ENCODE assay signal across 30 mouse cellular contexts in genomic region chr1:33927466-33927865, GRCm38 (mm10). TPM values are rescaled to one million over a fixed set of nuclear protein-coding genes. Genes with fewer than 3 reads are reported as not detected.
"Had no signal": no experiment of that assay in that cellular context is flagged by ENCODE, and none has a peak within 500 bp of the region (broad histone marks: within the 10 kb centered on the region; RNA-seq: fewer than 3 reads in every experiment).

No protein-coding gene starts in this region.

- H3K4me3 ChIP-seq: heart, adult 2 months; heart, embryonic 13.5 days; heart, embryonic 15.5 days; hindbrain, embryonic 13.5 days; hindbrain, embryonic 15.5 days; kidney, embryonic 15.5 days; limb, embryonic 10.5 days; limb, embryonic 12.5 days; liver, embryonic 13.5 days; liver, embryonic 15.5 days had no signal

- H3K36me3 ChIP-seq: heart, embryonic 13.5 days; heart, embryonic 15.5 days; hindbrain, embryonic 13.5 days; hindbrain, embryonic 15.5 days; kidney, embryonic 15.5 days; limb, embryonic 10.5 days; limb, embryonic 12.5 days; liver, embryonic 13.5 days; liver, embryonic 15.5 days had no signal

- H3K4me2 ChIP-seq: heart, embryonic 11.5 days; heart, embryonic 13.5 days; heart, embryonic 15.5 days; hindbrain, embryonic 13.5 days; hindbrain, embryonic 15.5 days; kidney, embryonic 15.5 days; limb, embryonic 12.5 days; liver, embryonic 11.5 days; liver, embryonic 13.5 days; liver, embryonic 15.5 days had no signal

- H3K4me1 ChIP-seq: heart, embryonic 13.5 days; heart, embryonic 15.5 days; kidney, embryonic 15.5 days; limb, embryonic 12.5 days; liver, embryonic 13.5 days had no signal

- ATAC-seq: intestine, embryonic 16.5 days; liver, postnatal 0 days had no signal

- DNase-seq: gastrocnemius, postnatal 36 days; heart, adult 11 months; heart, adult 2 months; heart, postnatal 14 days; heart, postnatal 36 days; kidney, adult 11 months; kidney, adult 2 months; kidney, adult 9 months; kidney, postnatal 14 days; kidney, postnatal 36 days; layer of hippocampus, adult 9-11 months; layer of hippocampus, postnatal 36 days; liver; liver, embryonic 13.5 days; liver, postnatal 0 days; lung, adult 2 months had no signal

- H3K9me3 ChIP-seq: heart, embryonic 13.5 days; heart, embryonic 15.5 days; hindbrain, embryonic 13.5 days; hindbrain, embryonic 15.5 days; kidney, embryonic 15.5 days; limb, embryonic 10.5 days; limb, embryonic 12.5 days; liver, embryonic 13.5 days; liver, embryonic 15.5 days had no signal

- H3K27ac ChIP-seq: heart, adult 2 months; heart, embryonic 13.5 days; heart, embryonic 15.5 days; hindbrain, embryonic 13.5 days; hindbrain, embryonic 15.5 days; hindbrain, postnatal 0 days; kidney, embryonic 15.5 days; kidney, postnatal 0 days; limb, embryonic 10.5 days; limb, embryonic 12.5 days; liver, embryonic 13.5 days; liver, embryonic 15.5 days had no signal

- H3K9ac ChIP-seq: heart, embryonic 13.5 days; heart, embryonic 15.5 days; hindbrain, embryonic 13.5 days; hindbrain, embryonic 15.5 days; kidney, embryonic 15.5 days; limb, embryonic 12.5 days; liver, embryonic 13.5 days; liver, embryonic 15.5 days; liver, postnatal 0 days had no signal

- H3K27me3 ChIP-seq: heart, embryonic 13.5 days; heart, embryonic 15.5 days; hindbrain, embryonic 13.5 days; hindbrain, embryonic 15.5 days; kidney, embryonic 15.5 days; limb, embryonic 12.5 days; liver, embryonic 13.5 days; liver, embryonic 15.5 days had no signal

RNA-seq across cellular contexts. Expression of gene Bend6, which starts 19.9 kb away (rescaled TPM):
- total RNA-seq: hematopoietic stem cell, adult 5-6 weeks had no signal
